Mouse (Mus musculus): ENCODE measurements at regions not wholly inside any gene's neighbourhood (a gene's known extent, or its start where the extent isn't known, plus 50 kb on each side); places are given as distances from the start of the nearest gene placed in this dataset.

DNA sequence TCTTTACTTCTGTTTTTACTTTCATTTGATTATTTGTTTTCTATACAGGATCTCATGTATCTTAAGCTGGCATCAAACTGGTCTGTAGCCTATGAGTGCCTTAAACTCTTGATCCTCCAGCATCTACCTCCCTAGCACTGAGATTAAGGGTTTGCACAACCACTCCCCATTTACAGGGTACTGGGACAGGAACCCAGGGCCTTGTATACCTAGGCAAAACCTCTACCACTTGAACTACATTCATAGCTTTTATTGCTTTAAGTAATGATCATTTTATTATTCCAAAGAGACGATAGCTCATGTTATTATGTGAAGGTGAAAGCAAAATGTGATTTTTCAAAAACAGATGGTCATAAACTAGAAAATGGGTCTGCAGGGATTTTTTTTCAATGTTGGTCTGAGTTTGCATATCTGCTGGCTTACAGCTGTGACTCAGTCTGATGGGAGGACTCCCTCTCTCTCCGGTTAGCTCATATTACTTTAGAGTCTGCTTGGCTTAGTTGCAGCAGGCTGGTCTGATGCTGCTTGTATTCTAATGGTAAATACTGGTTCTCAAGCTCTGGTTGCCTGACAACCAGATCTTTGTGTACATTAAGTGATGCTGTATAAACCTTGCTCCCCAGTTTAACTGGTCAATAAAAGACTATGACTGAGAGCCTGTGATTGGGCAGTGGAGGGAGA, 735.5 kb downstream of the Tmem132b start:
- no peak for ATAC-seq
- Histone ChIP-seq H3K27ac (no peak overlapping the region), H3K9ac (no peak overlapping the region), H3K36me3 (no peaks in the 10 kb centered on the region), H3K27me3 (replicated peaks) (no peaks in the 10 kb centered on the region), H3K4me1 (no peaks in the 10 kb centered on the region), H3K4me3 (no peak overlapping the region), H3K4me2 (no peak overlapping the region), H3K9me3 (replicated peaks) (no peaks in the 10 kb centered on the region)
- WGBS (ENCODE audit: insufficient replicate concordance): 64% methylated on average over 2 of the region's 2 CpGs

DNA sequence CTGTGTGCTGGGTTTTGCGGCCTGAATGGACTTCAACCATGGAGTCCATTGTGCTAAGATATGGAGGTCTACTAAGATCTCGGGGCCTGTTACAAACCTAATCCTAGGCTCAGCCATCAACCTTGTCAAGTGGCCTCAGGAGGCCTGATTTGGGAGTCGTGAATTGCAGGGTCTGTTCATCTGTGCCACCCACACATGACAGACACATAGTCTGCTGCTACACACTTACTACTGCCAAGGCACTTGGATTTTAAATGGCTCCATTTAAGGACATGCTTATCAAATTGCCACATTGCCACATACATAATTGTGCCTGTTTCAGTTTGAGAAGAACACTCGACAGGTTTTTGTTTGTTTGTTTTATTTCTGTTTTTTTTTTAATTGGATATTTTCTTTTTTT, 737.0 kb downstream of the Tmem132b start:
- Histone ChIP-seq H3K4me2 (no peak overlapping the region), H3K36me3 (no peaks in the 10 kb centered on the region), H3K9ac (no peak overlapping the region), H3K9me3 (replicated peaks) (no peaks in the 10 kb centered on the region), H3K27me3 (replicated peaks) (no peaks in the 10 kb centered on the region), H3K4me1 (no peaks in the 10 kb centered on the region), H3K4me3 (no peak overlapping the region), H3K27ac (no peak overlapping the region)
- WGBS (ENCODE audit: insufficient replicate concordance): 60% methylated on average over 4 of the region's 4 CpGs
- ATAC-seq: no peak

DNA sequence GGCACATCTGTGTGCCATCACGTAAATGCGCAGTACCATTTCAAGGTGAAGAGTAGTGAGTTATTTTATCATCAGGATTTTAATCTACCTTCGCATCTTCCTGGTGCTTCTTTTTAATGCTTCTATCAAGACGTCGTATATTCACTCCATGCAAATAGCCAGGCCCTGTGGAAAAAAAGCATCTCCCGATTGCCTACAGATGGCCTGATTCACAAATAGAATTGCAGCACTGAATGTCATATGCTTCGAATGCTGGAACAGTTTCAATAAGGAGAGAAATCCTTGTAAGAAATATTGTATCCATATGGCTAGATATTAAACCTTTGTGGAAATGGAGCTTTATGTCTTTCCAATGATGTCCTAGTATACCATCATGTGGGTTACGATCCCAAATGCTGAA, 742.7 kb downstream of the Tmem132b start:
- ATAC-seq: no peak
- Histone ChIP-seq H3K4me2 (no peak overlapping the region), H3K9ac (no peak overlapping the region), H3K9me3 (replicated peaks) (no peaks in the 10 kb centered on the region; the same call in 1 of the 2 replicates), H3K4me3 (no peak overlapping the region), H3K4me1 (no peaks in the 10 kb centered on the region), H3K27ac (no peak overlapping the region), H3K36me3 (no peaks in the 10 kb centered on the region), H3K27me3 (replicated peaks) (no peaks in the 10 kb centered on the region)
- 79% methylated on average over 8 of the region's 8 CpGs for WGBS (ENCODE audit: insufficient replicate concordance)

DNA sequence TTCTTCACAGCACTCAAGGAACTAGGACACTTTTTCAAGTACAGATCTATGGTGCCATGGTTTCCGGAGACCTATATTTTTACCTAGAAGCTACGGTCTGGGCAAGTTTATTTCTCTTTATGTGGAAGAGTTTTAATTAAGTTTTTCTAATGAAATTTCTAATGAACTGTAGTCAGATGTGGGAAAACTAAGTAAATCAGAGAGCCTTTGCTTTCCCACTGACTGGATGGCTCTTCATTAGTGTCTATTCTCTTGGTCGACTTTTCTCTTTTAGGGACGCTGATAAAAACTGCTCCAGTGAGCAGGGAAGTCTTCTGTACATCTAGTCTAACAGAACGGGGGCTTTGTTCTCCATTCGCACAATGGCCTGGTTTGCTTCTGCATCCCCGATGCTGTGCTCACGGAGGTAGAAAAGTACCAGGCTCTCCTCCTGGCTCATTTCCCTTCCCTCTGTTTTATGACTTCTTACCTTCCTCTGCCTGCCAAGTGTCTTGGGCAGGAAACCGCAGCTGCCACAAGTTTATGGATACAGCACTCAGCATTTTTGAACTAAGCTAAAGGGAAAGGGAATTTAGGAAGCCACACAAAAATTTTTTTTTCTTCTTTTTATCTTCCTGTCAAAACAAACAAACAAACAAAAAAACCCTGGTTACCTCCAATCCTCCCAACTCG, 749.6 kb downstream of the Tmem132b start:
- no peaks in the 10 kb centered on the region for H3K36me3 ChIP-seq
- H3K4me3 ChIP-seq: no peak overlapping the region
- H3K9ac ChIP-seq: no peak overlapping the region
- no peak overlapping the region for H3K27ac ChIP-seq
- no peaks in the 10 kb centered on the region for H3K4me1 ChIP-seq
- ATAC-seq: no peak
- H3K27me3 ChIP-seq (replicated peaks): no peaks in the 10 kb centered on the region
- no peak overlapping the region for H3K4me2 ChIP-seq
- 39% methylated on average over 10 of the region's 10 CpGs for WGBS (ENCODE audit: insufficient replicate concordance)
- H3K9me3 ChIP-seq (replicated peaks): no peaks in the 10 kb centered on the region

DNA sequence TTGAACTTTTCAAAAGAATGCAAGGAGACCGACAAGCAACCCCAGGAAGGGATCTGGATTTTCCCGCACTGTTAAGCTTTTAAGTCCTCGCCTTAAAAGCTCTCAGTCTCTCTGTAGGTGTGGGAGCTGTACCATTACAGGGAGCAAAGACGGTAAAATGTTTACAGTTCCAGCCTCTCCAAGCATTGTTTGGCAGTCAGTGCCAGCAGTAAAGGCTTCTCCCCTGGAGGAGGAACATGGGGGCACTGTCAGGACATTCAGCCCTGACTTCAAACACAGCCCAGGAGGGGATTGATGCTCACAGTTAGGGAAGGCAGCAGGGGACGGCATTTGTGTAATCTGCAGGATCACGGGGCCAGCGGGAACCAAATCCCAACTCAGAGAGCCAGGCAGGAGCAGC, 750.2 kb downstream of the Tmem132b start:
- 9% methylated on average over 7 of the region's 7 CpGs for WGBS (ENCODE audit: insufficient replicate concordance)
- Histone ChIP-seq H3K4me1 (no peaks in the 10 kb centered on the region), H3K36me3 (no peaks in the 10 kb centered on the region)

DNA sequence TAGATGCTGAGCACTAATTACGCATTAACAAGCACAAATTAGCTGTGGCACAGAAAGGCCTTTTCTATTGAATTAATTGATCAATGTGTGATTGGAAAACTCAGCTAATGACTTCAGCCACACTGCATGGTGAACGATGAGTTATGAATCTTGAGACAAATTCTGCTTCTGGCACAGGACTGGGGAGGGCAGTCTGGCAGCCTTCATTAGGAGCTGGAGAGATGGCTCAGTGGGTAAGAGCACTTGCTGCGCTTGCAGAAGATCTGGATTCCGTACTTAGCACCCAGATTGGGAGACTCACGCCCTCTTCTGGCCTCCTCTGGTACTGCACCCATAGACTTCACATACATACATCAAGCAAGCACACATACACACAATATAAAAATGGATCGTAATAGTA, 793.3 kb downstream of the Tmem132b start:
- no peak overlapping the region for H3K9ac ChIP-seq
- ATAC-seq: no peak
- no peaks in the 10 kb centered on the region for H3K4me1 ChIP-seq
- H3K4me3 ChIP-seq: no peak overlapping the region
- no peak overlapping the region for H3K27ac ChIP-seq
- 0 out of 2 replicates have a peak, but pooled peaks cover 27% of the 10 kb centered on the region for H3K9me3 ChIP-seq (replicated peaks)
- WGBS (ENCODE audit: insufficient replicate concordance): 59% methylated on average over 6 of the region's 6 CpGs
- no peaks in the 10 kb centered on the region for H3K36me3 ChIP-seq
- H3K27me3 ChIP-seq (replicated peaks): no peaks in the 10 kb centered on the region
- H3K4me2 ChIP-seq: no peak overlapping the region

More for the DNA sequence above, 750.2 kb downstream of the Tmem132b start:
- Histone ChIP-seq H3K4me2 (no peak overlapping the region), H3K9me3 (replicated peaks) (no peaks in the 10 kb centered on the region), H3K9ac (no peak overlapping the region), H3K4me3 (no peak overlapping the region), H3K27me3 (replicated peaks) (no peaks in the 10 kb centered on the region), H3K27ac (no peak overlapping the region)
- no peak for ATAC-seq

DNA sequence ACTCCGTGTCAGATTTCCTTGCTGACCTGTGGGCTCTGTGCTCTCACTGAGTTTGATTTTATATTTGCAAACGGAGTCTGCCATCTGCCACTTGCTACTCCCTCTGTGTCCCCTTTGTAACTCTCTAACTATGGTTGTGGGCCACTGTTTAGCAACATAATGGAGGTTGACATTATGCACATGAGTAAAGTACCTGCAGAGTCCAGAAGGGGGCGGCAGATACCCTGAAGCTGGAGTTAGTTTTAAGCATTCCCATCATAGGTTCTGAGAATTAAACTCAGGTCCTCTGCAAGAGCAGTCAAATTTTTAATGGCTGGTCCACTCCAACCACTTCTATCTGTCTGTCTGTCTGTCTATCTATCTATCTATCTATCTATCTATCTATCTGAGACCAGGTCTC, 796.7 kb downstream of the Tmem132b start:
- Histone ChIP-seq H3K4me2 (no peak overlapping the region), H3K4me1 (no peaks in the 10 kb centered on the region), H3K36me3 (no peaks in the 10 kb centered on the region), H3K27me3 (replicated peaks) (no peaks in the 10 kb centered on the region), H3K9ac (no peak overlapping the region), H3K9me3 (replicated peaks) (0 out of 2 replicates have a peak, but pooled peaks cover 20% of the 10 kb centered on the region), H3K27ac (no peak overlapping the region), H3K4me3 (no peak overlapping the region)
- 23% methylated on average over 3 of the region's 3 CpGs for whole genome bisulfite sequencing (ENCODE audit: insufficient replicate concordance)
- no peak for ATAC-seq

DNA sequence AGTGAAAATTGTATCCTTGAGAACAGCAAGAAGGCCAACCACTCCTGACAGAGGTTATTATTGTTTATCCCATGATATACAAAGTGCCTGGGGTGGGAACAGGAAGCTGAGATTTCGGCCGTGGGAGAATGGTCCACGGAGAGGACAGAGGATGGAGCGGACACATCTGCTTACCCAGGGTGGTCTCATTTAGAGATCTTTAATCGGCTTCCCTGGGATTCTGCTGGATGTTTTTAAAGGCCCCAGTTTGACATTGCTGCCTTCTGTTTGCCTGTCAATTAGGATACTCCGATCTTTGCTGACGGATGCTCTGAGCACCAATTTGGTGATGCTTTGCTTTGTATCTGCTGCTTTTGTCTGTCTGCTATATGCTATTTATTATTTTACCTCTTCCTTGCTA, 803.5 kb downstream of the Tmem132b start:
- H3K27ac ChIP-seq: no peak overlapping the region
- no peak overlapping the region for H3K4me2 ChIP-seq
- H3K9ac ChIP-seq: no peak overlapping the region
- no peaks in the 10 kb centered on the region for H3K36me3 ChIP-seq
- WGBS (ENCODE audit: insufficient replicate concordance): 68% methylated on average over 7 of the region's 7 CpGs
- no peaks in the 10 kb centered on the region for H3K9me3 ChIP-seq (replicated peaks)
- no peak for ATAC-seq
- no peaks in the 10 kb centered on the region for H3K4me1 ChIP-seq
- no peak overlapping the region for H3K4me3 ChIP-seq
- no peaks in the 10 kb centered on the region for H3K27me3 ChIP-seq (replicated peaks)

DNA sequence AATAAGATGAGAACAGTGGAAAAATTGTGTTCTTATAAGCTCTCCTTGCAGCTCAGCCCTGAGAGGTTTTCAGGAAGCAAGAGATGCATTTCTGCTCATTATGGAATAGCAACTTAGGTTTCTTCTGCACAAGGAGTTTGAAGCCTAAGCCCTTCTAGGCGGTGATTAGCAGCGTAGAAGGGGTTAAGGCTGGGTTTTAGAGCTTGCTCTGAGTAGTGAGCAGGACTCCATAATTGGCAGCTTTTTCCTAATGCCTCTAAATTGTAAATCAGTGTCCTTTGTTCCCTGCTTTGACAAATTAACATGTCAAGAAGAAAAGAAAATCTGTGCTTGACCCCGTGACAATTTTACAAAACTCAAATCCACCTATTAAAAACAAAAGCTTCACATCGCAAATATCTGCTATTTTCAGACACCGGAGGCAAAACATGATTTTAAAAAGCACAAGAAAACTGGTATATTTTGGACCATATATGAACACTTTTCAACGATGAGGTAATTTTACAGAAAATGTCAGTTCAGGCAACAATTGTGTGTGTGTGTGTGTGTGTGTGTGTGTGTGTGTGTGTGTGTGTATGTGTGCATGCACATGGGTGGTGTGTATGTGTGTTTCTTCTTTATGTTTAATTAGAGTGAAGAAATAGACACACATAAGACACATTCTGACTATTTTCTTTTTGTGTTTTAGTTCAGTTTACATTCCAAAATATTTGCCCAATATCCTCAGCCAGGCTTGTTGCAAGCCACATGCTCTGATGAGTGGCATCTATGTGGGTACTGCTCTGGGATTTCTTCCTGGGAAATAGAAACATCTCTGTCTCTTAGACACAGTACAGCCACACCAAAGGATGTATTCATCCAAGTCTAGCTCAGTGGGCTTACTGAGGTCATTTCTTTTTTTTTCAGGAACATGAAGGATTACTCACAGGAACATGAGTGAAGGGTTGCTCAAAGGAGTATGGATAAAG, 804.3 kb downstream of the Tmem132b start:
- Histone ChIP-seq H3K4me3 (no peak overlapping the region), H3K9me3 (replicated peaks) (no peaks in the 10 kb centered on the region), H3K4me2 (no peak overlapping the region), H3K9ac (no peak overlapping the region), H3K36me3 (no peaks in the 10 kb centered on the region), H3K4me1 (no peaks in the 10 kb centered on the region), H3K27me3 (replicated peaks) (no peaks in the 10 kb centered on the region), H3K27ac (no peak overlapping the region)
- 54% methylated on average over 6 of the region's 6 CpGs for WGBS (ENCODE audit: insufficient replicate concordance)
- ATAC-seq: no peak

DNA sequence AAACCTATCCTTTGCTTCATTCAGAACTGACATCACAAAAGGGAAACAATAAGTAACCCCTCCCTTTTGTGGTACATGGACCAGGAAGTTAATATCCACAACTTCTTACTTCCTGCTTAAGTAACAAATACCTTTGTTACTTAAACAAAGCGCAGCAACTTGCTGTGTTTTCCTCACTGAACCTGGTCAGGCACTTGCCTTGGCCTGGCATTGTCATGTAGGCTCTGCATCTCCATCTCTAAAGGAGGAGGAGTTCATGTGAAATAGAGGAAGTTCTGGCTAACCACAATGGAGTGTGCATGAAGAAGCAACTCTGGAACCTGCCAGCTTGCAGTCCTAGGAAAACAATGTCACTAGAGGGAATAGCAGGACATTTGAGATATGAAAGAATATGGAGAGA, 806.3 kb downstream of the Tmem132b start:
- Histone ChIP-seq H3K9ac (no peak overlapping the region), H3K4me1 (no peaks in the 10 kb centered on the region), H3K27ac (no peak overlapping the region), H3K4me2 (no peak overlapping the region), H3K4me3 (no peak overlapping the region), H3K9me3 (replicated peaks) (peaks cover 13% of the 10 kb centered on the region; the same call in 1 of the 2 replicates), H3K27me3 (replicated peaks) (no peaks in the 10 kb centered on the region), H3K36me3 (no peaks in the 10 kb centered on the region)
- WGBS (ENCODE audit: insufficient replicate concordance): 43% methylated on average over 1 of the region's 1 CpGs
- ATAC-seq: no peak

DNA sequence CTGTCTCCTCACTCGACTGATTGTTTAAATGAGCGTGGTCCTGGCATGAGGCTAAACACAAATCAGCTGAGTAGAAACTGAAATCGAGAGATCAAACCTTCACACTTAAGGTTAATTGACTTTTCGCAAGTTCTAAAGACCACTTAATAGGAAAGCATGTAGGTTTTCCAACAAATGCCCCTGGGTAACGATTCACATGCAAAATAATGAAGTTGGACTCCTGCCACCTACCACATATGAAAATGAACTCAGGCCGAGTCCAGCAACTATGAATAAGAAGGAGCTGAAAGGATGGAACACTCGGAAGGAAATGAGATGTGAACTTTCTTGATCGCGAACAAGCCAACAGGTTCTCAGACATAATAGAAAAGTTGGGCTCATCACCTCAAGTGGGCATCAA, 812.0 kb downstream of the Tmem132b start:
- Histone ChIP-seq H3K36me3 (no peaks in the 10 kb centered on the region), H3K27me3 (replicated peaks) (no peaks in the 10 kb centered on the region), H3K9ac (no peak overlapping the region), H3K4me3 (no peak overlapping the region), H3K27ac (no peak overlapping the region), H3K9me3 (replicated peaks) (peaks cover 36% of the 10 kb centered on the region), H3K4me1 (no peaks in the 10 kb centered on the region), H3K4me2 (no peak overlapping the region)
- no peak for ATAC-seq
- 70% methylated on average over 9 of the region's 9 CpGs for WGBS (ENCODE audit: insufficient replicate concordance)

DNA sequence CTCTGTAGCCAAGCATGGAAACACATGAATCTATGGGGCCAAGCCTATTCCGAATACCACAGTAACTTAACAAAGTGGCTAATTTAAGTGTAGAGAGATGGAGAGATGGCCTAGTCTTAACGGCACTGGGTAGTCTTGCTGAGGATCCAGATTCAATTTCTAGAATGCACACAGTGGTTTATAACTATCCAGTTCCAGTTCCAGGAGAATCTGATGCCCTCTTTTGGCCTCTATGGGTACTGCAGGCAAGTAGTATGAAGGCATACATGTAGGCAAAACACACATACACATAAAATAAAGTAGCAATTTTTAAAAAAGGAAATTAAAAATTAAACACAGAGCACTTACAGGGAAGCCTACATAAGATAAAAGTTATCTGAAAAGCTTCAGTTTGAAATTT, 819.4 kb downstream of the Tmem132b start:
- H3K9me3 ChIP-seq (replicated peaks): peaks cover 28% of the 10 kb centered on the region
- H3K36me3 ChIP-seq: no peaks in the 10 kb centered on the region
- no peak overlapping the region for H3K4me2 ChIP-seq
- 81% methylated on average over 2 of the region's 2 CpGs for WGBS (ENCODE audit: insufficient replicate concordance)
- no peaks in the 10 kb centered on the region for H3K4me1 ChIP-seq
- no peak for ATAC-seq
- no peak overlapping the region for H3K27ac ChIP-seq
- H3K4me3 ChIP-seq: no peak overlapping the region
- no peaks in the 10 kb centered on the region for H3K27me3 ChIP-seq (replicated peaks)
- no peak overlapping the region for H3K9ac ChIP-seq

Measured in liver, embryonic 12.5 days (tissue).